Mouse (Mus musculus): Measurements from ENCODE around the gene 1110004F10Rik. TPM values are rescaled to one million over a fixed set of nuclear protein-coding genes. Genes with fewer than 3 reads are reported as not detected.

1110004F10Rik gene
- polyA plus RNA-seq, 1 experiment from 2014 or later: 308 TPM

Other genes starting within 250 kb of the 1110004F10Rik start
- gene Sox6, start 601 bp upstream of the 1110004F10Rik start, polyA plus RNA-seq (2015; fragmentation: Nextera tagmentation; extraction: Ambion mirVana): 67.4 and 87.4 TPM in 2 replicates
- gene Gm4353, start 45.2 kb downstream of the 1110004F10Rik start, polyA plus RNA-seq (2015; fragmentation: Nextera tagmentation; extraction: Ambion mirVana): 1.7 and 2.9 TPM in 2 replicates

Data from embryonic facial prominence, embryonic 13.5 days (tissue).